Mouse (Mus musculus): ENCODE results near the gene Ubald1. TPM values are rescaled to one million over a fixed set of nuclear protein-coding genes. Genes with fewer than 3 reads are reported as not detected.

Ubald1 gene
- total and polyA plus RNA-seq, 2 experiments from 2014 or later: 18.3 to 27.6 TPM

DNA sequence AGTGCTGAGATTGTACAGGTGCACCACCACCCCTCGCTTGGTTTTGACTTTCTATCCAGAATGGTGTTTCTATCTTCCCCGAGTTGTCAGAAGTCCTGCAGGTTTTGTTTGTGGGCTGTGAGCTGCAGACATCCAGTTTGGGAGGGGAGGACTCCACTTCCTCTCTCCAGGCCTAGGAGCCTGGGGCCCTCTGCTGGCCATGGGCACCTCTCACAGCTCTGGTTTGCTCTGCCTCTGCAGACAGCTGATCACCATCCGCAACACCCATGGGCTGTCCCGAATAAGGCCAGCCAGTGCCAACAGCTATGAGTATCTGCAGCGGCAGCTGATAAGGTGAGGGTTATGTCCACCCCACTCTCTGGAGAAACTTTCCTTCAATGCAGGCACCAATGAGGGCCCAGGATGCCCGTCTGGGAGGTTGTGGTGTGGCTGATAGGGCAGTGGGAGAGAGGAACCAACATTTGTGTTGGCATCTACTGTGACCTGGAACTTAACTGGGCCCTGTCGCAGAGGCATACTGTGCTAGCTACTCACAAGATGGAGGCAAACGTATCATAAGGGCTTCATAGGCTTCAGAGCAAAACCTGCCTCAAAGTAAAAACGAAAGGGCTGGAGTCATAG is 17.1 kb downstream of the Ubald1 start:
- Histone ChIP-seq H3K9ac (replicated peaks; ENCODE audit: low read depth, low read length) (no peak overlapping the region), H3K4me2 (ENCODE audit: low read depth, low read length) (peak overlapping the region; percentile 24; the same call in 1 of the 2 replicates), H3K36me3 (replicated peaks; ENCODE audit: control insufficient read depth, insufficient read depth, low read length) (no peaks in the 10 kb centered on the region), H3K4me3 (ENCODE audit: low read depth, low read length) (no peak overlapping the region), H3K4me1 (ENCODE audit: control insufficient read depth, insufficient read depth) (no peaks in the 10 kb centered on the region), H3K27me3 (ENCODE audit: control insufficient read depth, insufficient read depth, low read length) (no peaks in the 10 kb centered on the region), H3K9me3 (replicated peaks; ENCODE audit: control insufficient read depth, low read length) (no peaks in the 10 kb centered on the region), H3K27ac (ENCODE audit: low read depth) (0 out of 2 replicates have a peak overlapping the region, but pooled peaks have one; percentile 52)
- DNase-seq (ENCODE audit: low spot score) (peak; percentile 87), ATAC-seq (ENCODE audit: insufficient read depth, low read depth) (peak; percentile 96)
- 18% methylated on average over 9 of the region's 9 CpGs for WGBS
- TF ChIP-seq CTCF (IDR thresholded peaks at IDR 0.05; ENCODE audit: low read depth): peak; percentile 93
- no peak for TF ChIP-seq EP300 (IDR thresholded peaks at IDR 0.05; ENCODE audit: low read depth)

DNA sequence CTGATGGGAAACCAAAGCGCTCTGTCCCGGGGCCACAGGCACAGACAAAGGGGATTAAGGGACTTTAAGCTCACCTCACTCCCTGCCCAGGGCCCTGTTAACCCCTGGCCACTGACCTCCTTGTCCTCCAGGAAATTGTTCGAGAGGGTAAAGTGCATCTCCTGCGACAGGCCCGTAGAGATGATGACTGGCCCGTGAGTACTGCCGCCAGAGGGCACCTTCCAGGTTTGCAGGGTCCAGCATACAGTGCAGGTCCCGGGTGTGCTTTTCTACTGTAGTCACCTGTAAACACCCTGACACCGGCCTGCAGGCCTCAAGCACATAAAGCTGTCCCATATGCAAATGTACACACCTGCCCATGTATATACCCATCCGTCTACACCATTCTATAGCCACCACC is 18.7 kb downstream of the Ubald1 start:
- no peak for DNase-seq (ENCODE audit: low spot score)
- TF ChIP-seq EP300 (IDR thresholded peaks at IDR 0.05; ENCODE audit: low read depth) (no peak), CTCF (IDR thresholded peaks at IDR 0.05; ENCODE audit: low read depth) (peak; percentile 28)

DNA sequence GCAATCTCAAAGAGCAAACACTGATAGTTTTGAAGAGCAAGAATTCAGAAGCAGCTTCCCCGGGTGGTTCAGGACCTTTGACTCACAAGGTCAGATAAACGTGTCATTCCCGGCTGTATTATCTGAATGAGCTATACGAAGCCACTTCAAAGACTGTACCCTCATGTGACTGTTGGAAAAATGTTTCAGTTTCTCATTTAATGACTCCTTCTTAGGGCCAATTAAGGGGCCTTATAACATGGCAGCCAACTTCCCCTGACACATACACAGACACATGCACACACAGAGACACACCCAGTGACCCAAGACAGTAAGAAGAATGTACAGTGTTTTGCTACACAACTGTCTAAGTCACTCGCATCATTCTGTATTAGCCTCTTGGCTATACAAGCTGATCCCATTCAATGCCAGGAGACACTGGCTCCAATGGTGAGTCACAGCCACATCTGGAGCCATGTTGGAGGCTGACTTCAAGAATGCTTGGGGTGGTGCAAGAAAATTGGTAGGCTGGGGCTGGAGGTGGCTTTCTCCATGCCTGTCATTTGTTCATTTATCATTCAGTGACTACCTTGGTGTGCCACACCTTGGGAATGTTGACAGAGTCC is 25.0 kb downstream of the Ubald1 start:
- TF ChIP-seq CTCF (IDR thresholded peaks at IDR 0.05; ENCODE audit: low read depth) (no peak), EP300 (IDR thresholded peaks at IDR 0.05; ENCODE audit: low read depth) (no peak)
- Histone ChIP-seq H3K9ac (replicated peaks; ENCODE audit: low read depth, low read length) (no peak overlapping the region), H3K4me1 (ENCODE audit: control insufficient read depth, insufficient read depth) (no peaks in the 10 kb centered on the region), H3K27me3 (ENCODE audit: control insufficient read depth, insufficient read depth, low read length) (no peaks in the 10 kb centered on the region), H3K27ac (ENCODE audit: low read depth) (no peak overlapping the region), H3K4me3 (ENCODE audit: low read depth, low read length) (no peak overlapping the region), H3K36me3 (replicated peaks; ENCODE audit: control insufficient read depth, insufficient read depth, low read length) (no peaks in the 10 kb centered on the region), H3K4me2 (ENCODE audit: low read depth, low read length) (no peak overlapping the region), H3K9me3 (replicated peaks; ENCODE audit: control insufficient read depth, low read length) (no peaks in the 10 kb centered on the region)
- DNase-seq (ENCODE audit: low spot score): no peak
- 23% methylated on average over 5 of the region's 5 CpGs for WGBS
- ATAC-seq (ENCODE audit: insufficient read depth, low read depth): no peak

More for the DNA sequence above, 18.7 kb downstream of the Ubald1 start:
- Histone ChIP-seq H3K4me2 (ENCODE audit: low read depth, low read length) (no peak overlapping the region), H3K9ac (replicated peaks; ENCODE audit: low read depth, low read length) (no peak overlapping the region), H3K9me3 (replicated peaks; ENCODE audit: control insufficient read depth, low read length) (no peaks in the 10 kb centered on the region), H3K36me3 (replicated peaks; ENCODE audit: control insufficient read depth, insufficient read depth, low read length) (no peaks in the 10 kb centered on the region), H3K4me3 (ENCODE audit: low read depth, low read length) (no peak overlapping the region), H3K27me3 (ENCODE audit: control insufficient read depth, insufficient read depth, low read length) (no peaks in the 10 kb centered on the region), H3K27ac (ENCODE audit: low read depth) (no peak overlapping the region), H3K4me1 (ENCODE audit: control insufficient read depth, insufficient read depth) (no peaks in the 10 kb centered on the region)
- 45% methylated on average over 10 of the region's 10 CpGs for WGBS
- no peak for ATAC-seq (ENCODE audit: insufficient read depth, low read depth)

DNA sequence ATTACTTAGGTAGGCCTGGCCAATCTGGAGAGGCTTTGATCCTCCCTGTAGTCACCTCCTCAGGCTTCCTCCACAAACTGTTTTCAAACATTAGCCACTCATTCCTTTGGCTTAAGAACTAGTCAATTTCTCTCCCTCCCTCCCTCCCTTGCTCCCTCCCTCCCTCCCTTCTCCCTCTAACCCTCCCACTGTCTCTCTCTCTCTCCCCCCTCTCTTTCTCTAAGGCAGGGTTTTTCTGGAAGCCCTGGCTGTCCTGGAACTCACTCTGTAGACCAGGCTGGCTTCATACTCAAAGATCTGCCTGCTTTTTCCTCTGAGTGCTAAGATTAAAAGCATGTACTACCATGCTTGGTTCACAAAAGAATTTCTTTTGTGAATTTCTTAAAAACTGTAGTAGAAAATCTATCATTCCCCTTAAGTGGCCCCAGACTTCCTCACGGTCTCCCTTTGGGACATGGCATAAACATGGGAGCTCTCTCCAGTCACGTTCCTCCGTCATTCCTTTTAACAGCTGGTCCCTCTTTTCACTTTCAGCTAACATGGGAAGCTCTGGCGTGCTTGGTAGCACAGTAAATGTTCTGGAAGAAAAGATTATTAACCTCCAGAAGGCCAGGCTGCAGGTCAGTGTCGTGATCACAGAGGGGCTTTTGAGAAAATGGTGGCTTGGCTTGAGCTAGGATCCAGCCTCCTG is 29.0 kb downstream of the Ubald1 start:
- Histone ChIP-seq H3K4me1 (ENCODE audit: control insufficient read depth, insufficient read depth) (no peaks in the 10 kb centered on the region), H3K4me3 (ENCODE audit: low read depth, low read length) (no peak overlapping the region), H3K9me3 (replicated peaks; ENCODE audit: control insufficient read depth, low read length) (no peaks in the 10 kb centered on the region), H3K36me3 (replicated peaks; ENCODE audit: control insufficient read depth, insufficient read depth, low read length) (no peaks in the 10 kb centered on the region), H3K27me3 (ENCODE audit: control insufficient read depth, insufficient read depth, low read length) (no peaks in the 10 kb centered on the region), H3K27ac (ENCODE audit: low read depth) (peak overlapping the region; percentile 27; the same call in 1 of the 2 replicates), H3K9ac (replicated peaks; ENCODE audit: low read depth, low read length) (no peak overlapping the region), H3K4me2 (ENCODE audit: low read depth, low read length) (no peak overlapping the region)
- 56% methylated on average over 5 of the region's 5 CpGs for WGBS
- peak; percentile 65; the same call in 1 of the 2 replicates for ATAC-seq (ENCODE audit: insufficient read depth, low read depth)
- TF ChIP-seq EP300 (IDR thresholded peaks at IDR 0.05; ENCODE audit: low read depth): no peak
- TF ChIP-seq CTCF (IDR thresholded peaks at IDR 0.05; ENCODE audit: low read depth): no peak
- DNase-seq (ENCODE audit: low spot score): no peak

DNA sequence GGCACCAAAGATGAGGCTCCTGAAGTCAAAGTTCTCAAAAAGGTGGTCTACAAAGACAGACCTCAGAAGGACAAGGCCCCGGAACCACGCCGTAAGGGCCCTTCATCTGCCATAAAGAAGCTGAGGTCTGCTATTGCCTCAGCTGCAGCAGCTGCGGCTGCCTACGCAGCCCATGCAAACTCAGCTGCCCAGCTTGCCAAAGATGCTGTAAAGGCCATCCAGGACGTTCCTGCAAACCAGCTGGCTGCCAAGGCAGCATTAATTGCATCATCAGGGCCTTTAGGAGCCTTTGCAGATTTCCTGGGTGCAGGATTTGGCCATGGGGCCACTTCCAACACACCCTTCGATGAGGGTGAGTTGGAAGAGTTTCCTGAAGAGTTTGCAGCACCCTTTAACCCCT is 29.8 kb downstream of the Ubald1 start:
- H3K27ac ChIP-seq (ENCODE audit: low read depth): peak overlapping the region; percentile 16; the same call in 1 of the 2 replicates
- H3K4me3 ChIP-seq (ENCODE audit: low read depth, low read length): no peak overlapping the region
- no peaks in the 10 kb centered on the region for H3K9me3 ChIP-seq (replicated peaks; ENCODE audit: control insufficient read depth, low read length)
- DNase-seq (ENCODE audit: low spot score): no peak
- no peak overlapping the region for H3K4me2 ChIP-seq (ENCODE audit: low read depth, low read length)
- H3K27me3 ChIP-seq (ENCODE audit: control insufficient read depth, insufficient read depth, low read length): no peaks in the 10 kb centered on the region
- H3K36me3 ChIP-seq (replicated peaks; ENCODE audit: control insufficient read depth, insufficient read depth, low read length): no peaks in the 10 kb centered on the region
- WGBS: 71% methylated on average over 7 of the region's 7 CpGs
- H3K4me1 ChIP-seq (ENCODE audit: control insufficient read depth, insufficient read depth): no peaks in the 10 kb centered on the region
- no peak for TF ChIP-seq EP300 (IDR thresholded peaks at IDR 0.05; ENCODE audit: low read depth)
- no peak for TF ChIP-seq CTCF (IDR thresholded peaks at IDR 0.05; ENCODE audit: low read depth)
- H3K9ac ChIP-seq (replicated peaks; ENCODE audit: low read depth, low read length): no peak overlapping the region
- ATAC-seq (ENCODE audit: insufficient read depth, low read depth): no peak

All from heart, postnatal 0 days (tissue).